Mouse (Mus musculus) embryonic facial prominence, embryonic 15.5 days (tissue): ENCODE measurements around the gene Jph2. TPM values are rescaled to one million over a fixed set of nuclear protein-coding genes. Genes with fewer than 3 reads are reported as not detected.

ENCODE experiments used
- ATAC-seq: fragments of 200-750 bp; cut with Nextera tagmentation; 2 replicates; pipeline ENCODE4 v1.8.0; 2017; ENCODE audit warnings: low read depth, moderate TSS enrichment; ENCODE audit not compliant: insufficient number of reproducible peaks, low FRiP score, low TSS enrichment
- H3K27ac ChIP-seq: fragments of 300-500 bp; sonication (generic); replicated peaks from 2 replicates; pipeline ENCODE4 v1.5.1; 2015; ENCODE audit warnings: mild to moderate bottlenecking, inconsistent platforms
- H3K27me3 ChIP-seq: fragments of 300-500 bp; sonication (generic); 2 replicates; pipeline ENCODE4 v1.6.1; 2015; ENCODE audit warnings: inconsistent platforms
- H3K36me3 ChIP-seq: fragments of 300-500 bp; sonication (generic); 2 replicates; pipeline ENCODE4 v1.6.1; 2015; ENCODE audit warnings: mild to moderate bottlenecking, inconsistent platforms
- H3K4me1 ChIP-seq: fragments of 300-500 bp; sonication (generic); 2 replicates; pipeline ENCODE4 v1.6.1; 2015; ENCODE audit warnings: inconsistent platforms
- H3K4me2 ChIP-seq: fragments of 300-500 bp; sonication (generic); replicated peaks from 2 replicates; pipeline ENCODE4 v1.6.1; 2015; ENCODE audit warnings: mild to moderate bottlenecking, inconsistent platforms
- H3K4me3 ChIP-seq: fragments of 300-500 bp; sonication (generic); replicated peaks from 2 replicates; pipeline ENCODE4 v1.5.1; 2015; ENCODE audit warnings: mild to moderate bottlenecking, inconsistent platforms
- H3K9ac ChIP-seq: fragments of 300-500 bp; sonication (generic); 2 replicates; pipeline ENCODE4 v1.6.1; 2015; ENCODE audit warnings: inconsistent platforms
- H3K9me3 ChIP-seq: fragments of 300-500 bp; sonication (generic); replicated peaks from 2 replicates; pipeline ENCODE4 v1.6.1; 2016; ENCODE audit warnings: inconsistent platforms
- WGBS: fragments of 180-500 bp; shearing (Covaris S2); methylation state at CpG from one replicate; pipeline ENCODE4 v1.1.7; 2015; 5-methylcytosine and 5-hydroxymethylcytosine counted together
- polyA plus RNA-seq: library from polyadenylated mRNA; unstranded; fragments of >200 nt; fragmentation: Nextera tagmentation; extraction: Ambion mirVana; gene quantifications from 2 replicates; pipeline ENCODE4 v1.2.1, GENCODE M21; 2015

The Jph2 gene
- polyA plus RNA-seq: 3.7 and 5.0 TPM in 2 replicates

- H3K9ac ChIP-seq: no peak within 1 kb of the TSS
- WGBS: 6% methylated on average over 10 of the region's 10 CpGs
- H3K27ac ChIP-seq: no peak within 1 kb of the TSS; the same call in 1 of the 2 replicates
- H3K9me3 ChIP-seq: no peaks in the 10 kb centered on the region
- H3K36me3 ChIP-seq: no peaks in the 10 kb centered on the region
- peak within 1 kb of the TSS; percentile 18 for H3K4me3 ChIP-seq
- ATAC-seq: peak; percentile 64
- peaks cover 8% of the 10 kb centered on the region for H3K4me1 ChIP-seq
- H3K27me3 ChIP-seq: no peaks in the 10 kb centered on the region
- peak within 1 kb of the TSS; percentile 33 for H3K4me2 ChIP-seq
Observed at GRCm38 (mm10) chr2:163397905-163398304, at the start of gene Jph2. Gene Jph2, minus strand, starts transcription at chr2:163397993.

DNA sequence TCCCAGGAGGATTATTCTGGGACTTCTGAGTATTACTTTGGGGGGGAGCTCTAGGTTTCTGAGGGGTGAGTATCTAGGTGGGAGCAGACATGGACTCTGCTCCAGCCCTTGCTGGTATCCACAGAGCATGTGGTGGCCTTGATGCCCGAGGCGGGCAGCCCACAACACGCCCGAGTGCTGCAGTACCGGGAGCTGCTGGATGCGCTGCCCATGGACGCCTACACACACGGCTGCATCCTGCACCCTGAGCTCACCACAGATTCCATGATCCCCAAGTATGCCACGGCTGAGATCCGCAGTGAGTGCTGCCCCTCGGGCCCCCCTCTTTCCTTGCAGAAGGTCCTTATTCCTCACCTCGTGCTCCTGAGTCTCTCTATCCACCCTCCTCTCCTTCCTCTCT is 49.6 kb upstream of the Jph2 start:
- Histone ChIP-seq H3K36me3 (no peaks in the 10 kb centered on the region), H3K4me1 (no peaks in the 10 kb centered on the region), H3K9me3 (no peaks in the 10 kb centered on the region), H3K4me3 (no peak overlapping the region), H3K27me3 (no peaks in the 10 kb centered on the region), H3K4me2 (no peak overlapping the region), H3K9ac (no peak overlapping the region), H3K27ac (no peak overlapping the region)
- WGBS: 89% methylated on average over 12 of the region's 12 CpGs
- no peak for ATAC-seq

DNA sequence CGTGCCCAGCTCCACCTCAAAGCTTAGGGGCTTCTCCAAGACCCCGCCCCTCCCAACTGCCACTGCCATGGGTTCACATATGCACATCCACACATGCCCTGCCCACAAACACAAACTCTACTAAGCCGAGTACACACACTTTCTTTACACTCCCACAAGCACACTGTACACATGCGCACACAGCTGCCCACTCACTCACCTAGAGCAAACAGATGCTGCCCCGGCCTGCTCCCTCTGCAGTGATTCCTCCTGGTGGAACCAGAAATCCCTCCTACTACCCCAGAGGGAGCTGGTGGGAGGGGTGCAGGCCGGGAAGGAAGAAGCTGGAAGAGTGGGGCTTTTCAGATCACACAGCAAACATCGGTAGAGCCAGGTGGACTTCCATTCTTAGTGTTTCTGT is 46.2 kb upstream of the Jph2 start:
- Histone ChIP-seq H3K4me3 (no peak overlapping the region), H3K27ac (no peak overlapping the region), H3K27me3 (peaks cover 8% of the 10 kb centered on the region), H3K4me1 (no peaks in the 10 kb centered on the region), H3K4me2 (no peak overlapping the region), H3K36me3 (no peaks in the 10 kb centered on the region), H3K9me3 (no peaks in the 10 kb centered on the region), H3K9ac (no peak overlapping the region)
- ATAC-seq: no peak
- 61% methylated on average over 7 of the region's 7 CpGs for WGBS

DNA sequence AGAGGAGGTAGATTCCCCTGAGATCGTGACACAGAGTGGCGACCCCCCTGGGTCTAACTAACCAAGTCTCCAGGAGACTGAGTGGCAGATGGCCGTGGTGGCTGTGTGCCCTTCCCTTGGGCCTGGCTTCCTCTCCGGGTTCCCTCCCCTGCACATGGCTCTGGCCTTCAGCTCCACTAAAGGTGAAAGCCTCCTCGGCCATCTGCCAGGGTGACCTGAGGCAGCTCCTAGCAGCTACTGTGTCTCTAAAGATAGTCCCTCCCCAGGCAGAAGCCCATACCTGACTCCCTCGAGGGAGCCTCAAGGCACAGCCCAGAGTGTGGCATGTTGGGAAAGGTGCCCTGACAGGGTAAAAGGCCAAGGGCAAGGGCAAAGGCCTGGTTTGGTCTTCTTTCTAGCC is 45.8 kb upstream of the Jph2 start:
- Histone ChIP-seq H3K36me3 (no peaks in the 10 kb centered on the region), H3K4me1 (0 out of 2 replicates have a peak, but pooled peaks cover 2% of the 10 kb centered on the region), H3K27ac (no peak overlapping the region), H3K4me3 (no peak overlapping the region), H3K27me3 (peaks cover 13% of the 10 kb centered on the region), H3K4me2 (no peak overlapping the region), H3K9ac (no peak overlapping the region), H3K9me3 (no peaks in the 10 kb centered on the region)
- WGBS: 59% methylated on average over 6 of the region's 6 CpGs
- ATAC-seq: no peak

DNA sequence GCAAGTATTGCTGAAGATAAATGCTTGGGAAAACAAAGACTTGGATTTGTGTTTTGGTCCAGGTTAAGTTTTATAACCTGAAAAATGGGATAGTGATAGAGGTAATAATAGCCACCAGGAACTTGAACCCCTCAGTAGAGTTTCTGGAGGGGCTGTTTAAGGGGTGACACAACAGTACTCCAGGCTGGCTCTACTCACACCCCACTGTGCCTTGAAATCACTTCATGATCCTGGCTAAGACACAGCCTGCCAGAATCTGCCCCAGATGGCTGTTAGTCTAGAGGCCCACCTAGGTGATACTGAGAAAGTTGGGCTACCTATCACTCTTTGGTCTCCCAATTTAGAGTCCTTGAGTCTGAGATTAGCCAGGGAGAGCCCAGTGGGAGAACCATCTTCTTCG is 41.7 kb upstream of the Jph2 start:
- 60% methylated on average over 1 of the region's 1 CpGs for WGBS

GRCm38 (mm10) chr2:163438619-163439451 is 41.0 kb upstream of the Jph2 start:
- ATAC-seq: peak; percentile 17; the same call in 1 of the 2 replicates
- H3K27me3 ChIP-seq: peaks cover 29% of the 10 kb centered on the region
- 2% methylated on average over 30 of the region's 30 CpGs for WGBS
- H3K4me2 ChIP-seq: peak overlapping the region; percentile 44
- no peaks in the 10 kb centered on the region for H3K36me3 ChIP-seq
- H3K27ac ChIP-seq: no peak overlapping the region
- 0 out of 2 replicates have a peak, but pooled peaks cover 7% of the 10 kb centered on the region for H3K4me1 ChIP-seq
- no peaks in the 10 kb centered on the region for H3K9me3 ChIP-seq
- H3K4me3 ChIP-seq: peak overlapping the region; percentile 26
- no peak overlapping the region for H3K9ac ChIP-seq

More for the DNA sequence above, 41.7 kb upstream of the Jph2 start:
- H3K27me3 ChIP-seq: peaks cover 29% of the 10 kb centered on the region
- H3K4me1 ChIP-seq: 0 out of 2 replicates have a peak, but pooled peaks cover 7% of the 10 kb centered on the region
- no peak overlapping the region for H3K4me3 ChIP-seq
- no peak overlapping the region for H3K4me2 ChIP-seq
- no peaks in the 10 kb centered on the region for H3K9me3 ChIP-seq
- no peak overlapping the region for H3K27ac ChIP-seq
- no peaks in the 10 kb centered on the region for H3K36me3 ChIP-seq
- no peak overlapping the region for H3K9ac ChIP-seq
- ATAC-seq: no peak

GRCm38 (mm10) chr2:163438246-163438618 is 40.4 kb upstream of the Jph2 start, which contains the start of gene Gdap1l1:
Gene Gdap1l1, plus strand, starts transcription at chr2:163438476.
- peak within 1 kb of the TSS; percentile 26 for H3K4me3 ChIP-seq
- ATAC-seq: no peak
- no peaks in the 10 kb centered on the region for H3K36me3 ChIP-seq
- H3K9ac ChIP-seq: no peak within 1 kb of the TSS
- 0 out of 2 replicates have a peak, but pooled peaks cover 7% of the 10 kb centered on the region for H3K4me1 ChIP-seq
- H3K27me3 ChIP-seq: peaks cover 29% of the 10 kb centered on the region
- no peaks in the 10 kb centered on the region for H3K9me3 ChIP-seq
- no peak within 1 kb of the TSS for H3K27ac ChIP-seq
- under 1% methylated on average over 10 of the region's 18 CpGs for WGBS
- peak within 1 kb of the TSS; percentile 44 for H3K4me2 ChIP-seq

DNA sequence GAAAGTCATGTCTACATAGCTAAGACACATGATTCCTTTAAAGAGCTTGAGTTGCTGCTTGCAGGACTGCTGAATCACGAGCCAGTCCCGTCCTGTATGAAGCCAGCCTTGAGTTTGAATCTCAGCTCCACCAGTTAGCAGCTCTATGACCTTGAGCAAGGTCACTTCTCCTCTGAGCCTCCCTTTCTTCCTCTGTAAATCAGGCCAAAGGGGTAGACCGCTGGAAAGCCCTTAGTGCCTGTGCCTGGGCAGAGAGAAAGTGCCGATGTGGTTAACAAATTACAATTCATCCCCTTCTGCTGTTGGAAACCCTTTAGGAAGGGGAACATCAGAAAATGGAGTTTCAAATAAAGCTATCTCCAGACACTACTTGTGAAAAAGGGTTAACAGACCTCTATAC is 40.0 kb upstream of the Jph2 start:
- Histone ChIP-seq H3K27ac (no peak overlapping the region), H3K36me3 (no peaks in the 10 kb centered on the region), H3K27me3 (peaks cover 29% of the 10 kb centered on the region), H3K4me3 (no peak overlapping the region), H3K9ac (no peak overlapping the region), H3K4me2 (peak overlapping the region; percentile 44; the same call in 1 of the 2 replicates), H3K4me1 (0 out of 2 replicates have a peak, but pooled peaks cover 7% of the 10 kb centered on the region), H3K9me3 (no peaks in the 10 kb centered on the region)
- 48% methylated on average over 4 of the region's 4 CpGs for WGBS
- ATAC-seq: no peak

- no peak overlapping the region for H3K27ac ChIP-seq
- no peak overlapping the region for H3K4me2 ChIP-seq
- no peaks in the 10 kb centered on the region for H3K36me3 ChIP-seq
- no peak overlapping the region for H3K9ac ChIP-seq
- H3K4me1 ChIP-seq: 0 out of 2 replicates have a peak, but pooled peaks cover 7% of the 10 kb centered on the region
- WGBS: 13% methylated on average over 4 of the region's 4 CpGs
- ATAC-seq: no peak
- H3K27me3 ChIP-seq: peaks cover 20% of the 10 kb centered on the region
- no peak overlapping the region for H3K4me3 ChIP-seq
- H3K9me3 ChIP-seq: no peaks in the 10 kb centered on the region
Observed at GRCm38 (mm10) chr2:163433971-163434370, 36.2 kb upstream of the Jph2 start.

DNA sequence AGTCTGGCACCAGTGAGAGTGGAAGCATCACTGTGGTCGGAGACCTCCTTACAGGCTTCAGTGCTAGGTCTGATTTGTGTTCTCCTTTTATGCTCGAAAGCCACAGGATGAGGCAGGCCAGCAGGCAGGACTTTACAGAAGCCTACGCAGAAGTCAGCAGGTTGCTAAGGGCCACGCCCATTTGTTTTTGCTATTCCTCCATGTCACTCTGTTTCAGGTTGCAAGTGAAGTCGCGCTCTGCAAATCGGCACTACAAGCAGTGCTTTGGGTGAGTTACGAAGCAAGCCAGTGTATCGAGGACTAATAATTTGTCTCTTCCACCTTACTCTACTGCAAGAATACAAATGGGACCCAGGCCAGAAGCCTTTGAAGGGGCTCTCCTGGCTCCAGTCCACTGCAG is 33.5 kb upstream of the Jph2 start:
- WGBS: 75% methylated on average over 9 of the region's 9 CpGs
- no peak overlapping the region for H3K4me2 ChIP-seq
- H3K4me1 ChIP-seq: no peaks in the 10 kb centered on the region
- H3K27me3 ChIP-seq: no peaks in the 10 kb centered on the region
- no peak overlapping the region for H3K4me3 ChIP-seq
- no peak overlapping the region for H3K9ac ChIP-seq
- no peaks in the 10 kb centered on the region for H3K9me3 ChIP-seq
- no peak for ATAC-seq
- no peaks in the 10 kb centered on the region for H3K36me3 ChIP-seq
- no peak overlapping the region for H3K27ac ChIP-seq

- Histone ChIP-seq H3K4me2 (no peak overlapping the region), H3K27ac (no peak overlapping the region), H3K4me1 (no peaks in the 10 kb centered on the region), H3K9me3 (no peaks in the 10 kb centered on the region), H3K27me3 (no peaks in the 10 kb centered on the region), H3K9ac (no peak overlapping the region), H3K4me3 (no peak overlapping the region), H3K36me3 (no peaks in the 10 kb centered on the region)
- WGBS: 44% methylated on average over 4 of the region's 4 CpGs
- no peak for ATAC-seq
Observed at GRCm38 (mm10) chr2:163428346-163429011, 30.7 kb upstream of the Jph2 start.
